8 mouse cellular contexts compared by ENCODE assay signal in genomic region chr5:120605688-120606087, GRCm38 (mm10). TPM values are rescaled to one million over a fixed set of nuclear protein-coding genes. Genes with fewer than 3 reads are reported as not detected.
DNase-seq lines count a peak whose midpoint lies in the region; ATAC-seq and TF ChIP-seq lines count a peak whose summit lies in the region.

No protein-coding gene starts in this region.

- H3K27me3 ChIP-seq in embryonic facial prominence, embryonic 14.5 days (replicated peaks; ENCODE audit: control insufficient read depth, insufficient read depth, low read length), result no peaks in the 10 kb centered on the region
- peaks cover 29% of the 10 kb centered on the region for H3K27me3 ChIP-seq in heart, embryonic 10.5 days (ENCODE audit: insufficient read depth, poor library complexity, severe bottlenecking)
- H3K27me3 ChIP-seq in kidney, embryonic 14.5 days (ENCODE audit: control insufficient read depth, insufficient read depth, low read length), result no peaks in the 10 kb centered on the region
- no peaks in the 10 kb centered on the region for H3K27me3 ChIP-seq in limb, embryonic 15.5 days
- no peaks in the 10 kb centered on the region for H3K27me3 ChIP-seq in midbrain, postnatal 0 days (ENCODE audit: insufficient read depth, low read length)

- no peak overlapping the region for H3K27ac ChIP-seq in embryonic facial prominence, embryonic 14.5 days (replicated peaks; ENCODE audit: low read depth, low read length)
- H3K27ac ChIP-seq in heart, embryonic 10.5 days, result peak overlapping the region; percentile 62
- no peak overlapping the region for H3K27ac ChIP-seq in kidney, embryonic 14.5 days (ENCODE audit: low read depth, low read length)
- no peak overlapping the region for H3K27ac ChIP-seq in limb, embryonic 15.5 days
- peak overlapping the region; percentile 82; the same call in 1 of the 2 replicates for H3K27ac ChIP-seq in midbrain, postnatal 0 days (ENCODE audit: low read depth, low read length)

- TF ChIP-seq CTCF in midbrain, postnatal 0 days (IDR thresholded peaks at IDR 0.05), result peak; percentile 96

- H3K36me3 ChIP-seq in embryonic facial prominence, embryonic 14.5 days (ENCODE audit: control insufficient read depth, insufficient read depth, low read length), result 0 out of 2 replicates have a peak, but pooled peaks cover 2% of the 10 kb centered on the region
- H3K36me3 ChIP-seq in heart, embryonic 10.5 days, result peaks cover 20% of the 10 kb centered on the region
- H3K36me3 ChIP-seq in kidney, embryonic 14.5 days (ENCODE audit: control insufficient read depth, insufficient read depth, low read length), result no peaks in the 10 kb centered on the region; the same call in 1 of the 2 replicates
- peaks cover 16% of the 10 kb centered on the region for H3K36me3 ChIP-seq in limb, embryonic 15.5 days
- 0 out of 2 replicates have a peak, but pooled peaks cover 4% of the 10 kb centered on the region for H3K36me3 ChIP-seq in midbrain, postnatal 0 days (ENCODE audit: insufficient read depth, low read length)

- no peaks in the 10 kb centered on the region; the same call in 1 of the 2 replicates for H3K4me1 ChIP-seq in embryonic facial prominence, embryonic 14.5 days (ENCODE audit: control insufficient read depth, insufficient read depth, low read length)
- peaks cover 19% of the 10 kb centered on the region for H3K4me1 ChIP-seq in heart, embryonic 10.5 days
- H3K4me1 ChIP-seq in kidney, embryonic 14.5 days (ENCODE audit: control insufficient read depth, insufficient read depth, low read length), result peaks cover 7% of the 10 kb centered on the region; the same call in 1 of the 2 replicates
- peaks cover 5% of the 10 kb centered on the region for H3K4me1 ChIP-seq in limb, embryonic 15.5 days
- no peaks in the 10 kb centered on the region for H3K4me1 ChIP-seq in midbrain, postnatal 0 days (ENCODE audit: insufficient read depth, low read length)

- H3K9me3 ChIP-seq in embryonic facial prominence, embryonic 14.5 days (ENCODE audit: control insufficient read depth, low read length), result no peaks in the 10 kb centered on the region
- no peaks in the 10 kb centered on the region for H3K9me3 ChIP-seq in heart, embryonic 10.5 days
- H3K9me3 ChIP-seq in kidney, embryonic 14.5 days (ENCODE audit: control insufficient read depth, low read length), result no peaks in the 10 kb centered on the region
- no peaks in the 10 kb centered on the region for H3K9me3 ChIP-seq in limb, embryonic 15.5 days
- no peaks in the 10 kb centered on the region for H3K9me3 ChIP-seq in midbrain, postnatal 0 days (ENCODE audit: low read length)

- WGBS in embryonic facial prominence, embryonic 14.5 days, result 5% methylated on average over 6 of the region's 8 CpGs
- 2% methylated on average over 8 of the region's 8 CpGs for WGBS in heart, embryonic 10.5 days
- WGBS in kidney, embryonic 14.5 days, result 4% methylated on average over 8 of the region's 8 CpGs
- WGBS in limb, embryonic 15.5 days, result 1% methylated on average over 8 of the region's 8 CpGs
- 1% methylated on average over 8 of the region's 8 CpGs for WGBS in midbrain, postnatal 0 days

- peak; percentile 91 for DNase-seq in A20 (ENCODE audit: low read depth, low spot score)
- DNase-seq in adrenal gland, postnatal 4 days (ENCODE audit: low spot score in 2 of 2), result peak; percentile 79
- peak; percentile 95 for DNase-seq in embryonic facial prominence, embryonic 14.5 days (ENCODE audit: low spot score)
- peak; percentile 93 for DNase-seq in heart, embryonic 10.5 days (ENCODE audit: low spot score)
- peak; percentile 97 for DNase-seq in midbrain, postnatal 0 days (ENCODE audit: low spot score)
- DNase-seq in spleen, postnatal 10 days (ENCODE audit: low spot score in 2 of 2), result peak; percentile 86 to 94

- peak overlapping the region; percentile 53 for H3K9ac ChIP-seq in embryonic facial prominence, embryonic 14.5 days (ENCODE audit: low read depth, low read length)
- 0 out of 2 replicates have a peak overlapping the region, but pooled peaks have one; percentile 45 for H3K9ac ChIP-seq in kidney, embryonic 14.5 days (ENCODE audit: low read depth, low read length)
- no peak overlapping the region for H3K9ac ChIP-seq in limb, embryonic 15.5 days
- peak overlapping the region; percentile 59 for H3K9ac ChIP-seq in midbrain, postnatal 0 days (replicated peaks; ENCODE audit: low read length, poor library complexity, severe bottlenecking)

- peak overlapping the region; percentile 67 for H3K4me2 ChIP-seq in embryonic facial prominence, embryonic 14.5 days (ENCODE audit: low read depth, low read length)
- H3K4me2 ChIP-seq in kidney, embryonic 14.5 days (replicated peaks; ENCODE audit: low read depth, low read length), result peak overlapping the region; percentile 54
- peak overlapping the region; percentile 61 for H3K4me2 ChIP-seq in limb, embryonic 15.5 days
- H3K4me2 ChIP-seq in midbrain, postnatal 0 days (ENCODE audit: low read depth, low read length, poor library complexity, severe bottlenecking), result peak overlapping the region; percentile 64

- H3K4me3 ChIP-seq in embryonic facial prominence, embryonic 14.5 days (ENCODE audit: low read depth, low read length), result peak overlapping the region; percentile 39
- peak overlapping the region; percentile 50 for H3K4me3 ChIP-seq in heart, embryonic 10.5 days
- H3K4me3 ChIP-seq in kidney, embryonic 14.5 days (ENCODE audit: low read length), result peak overlapping the region; percentile 32
- peak overlapping the region; percentile 36 for H3K4me3 ChIP-seq in limb, embryonic 15.5 days
- peak overlapping the region; percentile 34 for H3K4me3 ChIP-seq in midbrain, postnatal 0 days (ENCODE audit: low read depth, low read length)

- ATAC-seq in embryonic facial prominence, embryonic 14.5 days (ENCODE audit: low read depth), result peak; percentile 80
- ATAC-seq in kidney, embryonic 14.5 days (ENCODE audit: low FRiP score, low TSS enrichment), result peak; percentile 76
- ATAC-seq in limb, embryonic 15.5 days (ENCODE audit: insufficient number of reproducible peaks, low FRiP score, low TSS enrichment, low read depth), result no peak
- ATAC-seq in midbrain, postnatal 0 days (ENCODE audit: low FRiP score), result peak; percentile 72

RNA-seq across cellular contexts. Expression of gene Rita1, which starts 6.7 kb away (rescaled TPM):
- 10 to 100 TPM; 11.8 to 13.5 TPM for total RNA-seq in adrenal gland, postnatal 4 days (2021)
- 9.9 and 11.4 TPM in 2 replicates for polyA plus RNA-seq in embryonic facial prominence, embryonic 14.5 days (2014; fragmentation: Nextera tagmentation; extraction: Ambion mirVana)
- 11.0 and 11.2 TPM in 2 replicates for polyA plus RNA-seq in heart, embryonic 10.5 days (2016; fragmentation: Nextera tagmentation; extraction: Ambion mirVana)
- 10.4 and 11.1 TPM in 2 replicates for polyA plus RNA-seq in kidney, embryonic 14.5 days (2014; fragmentation: Nextera tagmentation; extraction: Ambion mirVana)
- polyA plus RNA-seq in limb, embryonic 15.5 days (2015; fragmentation: Nextera tagmentation; extraction: Ambion mirVana), result 13.8 TPM in 2 replicates
- total RNA-seq in midbrain, postnatal 0 days (2014; rRNA removed), result 32.3 and 43.6 TPM in 2 replicates
- polyA plus RNA-seq in midbrain, postnatal 0 days (2015; fragmentation: Nextera tagmentation; extraction: Ambion mirVana), result 31.4 and 33.9 TPM in 2 replicates

RNA-seq across cellular contexts. Expression of gene Ddx54, which starts 6.9 kb away (rescaled TPM):
- 10 to 100 TPM; 47.6 to 51.4 TPM for total RNA-seq in adrenal gland, postnatal 4 days (2021)
- 28.2 and 36.4 TPM in 2 replicates for polyA plus RNA-seq in embryonic facial prominence, embryonic 14.5 days (2014; fragmentation: Nextera tagmentation; extraction: Ambion mirVana)
- 47.1 and 49.4 TPM in 2 replicates for polyA plus RNA-seq in heart, embryonic 10.5 days (2016; fragmentation: Nextera tagmentation; extraction: Ambion mirVana)
- 22.3 and 37.7 TPM in 2 replicates for polyA plus RNA-seq in kidney, embryonic 14.5 days (2014; fragmentation: Nextera tagmentation; extraction: Ambion mirVana)
- 39.4 and 41.7 TPM in 2 replicates for polyA plus RNA-seq in limb, embryonic 15.5 days (2015; fragmentation: Nextera tagmentation; extraction: Ambion mirVana)
- total RNA-seq in midbrain, postnatal 0 days (2014; rRNA removed), result 36.2 and 37.8 TPM in 2 replicates
- polyA plus RNA-seq in midbrain, postnatal 0 days (2015; fragmentation: Nextera tagmentation; extraction: Ambion mirVana), result 31.7 and 32.6 TPM in 2 replicates

RNA-seq across cellular contexts. Expression of gene Iqcd, which starts 16.9 kb away (rescaled TPM):
- total RNA-seq in adrenal gland, postnatal 4 days (2021), result 1 to 10 TPM; 1.2 to 1.5 TPM
- 0.60 and 1.7 TPM in 2 replicates for polyA plus RNA-seq in embryonic facial prominence, embryonic 14.5 days (2014; fragmentation: Nextera tagmentation; extraction: Ambion mirVana)
- polyA plus RNA-seq in heart, embryonic 10.5 days (2016; fragmentation: Nextera tagmentation; extraction: Ambion mirVana), result 0.15 and 0.24 TPM in 2 replicates
- 0.57 and 1.4 TPM in 2 replicates for polyA plus RNA-seq in kidney, embryonic 14.5 days (2014; fragmentation: Nextera tagmentation; extraction: Ambion mirVana)
- polyA plus RNA-seq in limb, embryonic 15.5 days (2015; fragmentation: Nextera tagmentation; extraction: Ambion mirVana), result 0.38 TPM in 2 replicates
- 0.94 and 1.3 TPM in 2 replicates for total RNA-seq in midbrain, postnatal 0 days (2014; rRNA removed)
- 0.86 and 1.5 TPM in 2 replicates for polyA plus RNA-seq in midbrain, postnatal 0 days (2015; fragmentation: Nextera tagmentation; extraction: Ambion mirVana)

RNA-seq across cellular contexts. Expression of gene Tpcn1, which starts 17.2 kb away (rescaled TPM):
- 10 to 100 TPM; 47.5 to 49.5 TPM for total RNA-seq in adrenal gland, postnatal 4 days (2021)
- 24.8 and 26.7 TPM in 2 replicates for polyA plus RNA-seq in embryonic facial prominence, embryonic 14.5 days (2014; fragmentation: Nextera tagmentation; extraction: Ambion mirVana)
- 13.0 and 21.7 TPM in 2 replicates for polyA plus RNA-seq in heart, embryonic 10.5 days (2016; fragmentation: Nextera tagmentation; extraction: Ambion mirVana)
- 33.8 and 37.3 TPM in 2 replicates for polyA plus RNA-seq in kidney, embryonic 14.5 days (2014; fragmentation: Nextera tagmentation; extraction: Ambion mirVana)
- polyA plus RNA-seq in limb, embryonic 15.5 days (2015; fragmentation: Nextera tagmentation; extraction: Ambion mirVana), result 25.4 and 25.8 TPM in 2 replicates
- 11.6 and 25.3 TPM in 2 replicates for total RNA-seq in midbrain, postnatal 0 days (2014; rRNA removed)
- polyA plus RNA-seq in midbrain, postnatal 0 days (2015; fragmentation: Nextera tagmentation; extraction: Ambion mirVana), result 9.3 and 9.4 TPM in 2 replicates

RNA-seq across cellular contexts. Expression of gene Cfap73, which starts 28.3 kb away (rescaled TPM):
- total RNA-seq in adrenal gland, postnatal 4 days (2021), result under 1 TPM; 0.56 to 0.78 TPM
- 1.0 TPM in 1 of 2 replicates, not detected in the other for polyA plus RNA-seq in embryonic facial prominence, embryonic 14.5 days (2014; fragmentation: Nextera tagmentation; extraction: Ambion mirVana)
- 0.39 TPM in 1 of 2 replicates, not detected in the other for polyA plus RNA-seq in heart, embryonic 10.5 days (2016; fragmentation: Nextera tagmentation; extraction: Ambion mirVana)
- not detected in 2 replicates for polyA plus RNA-seq in kidney, embryonic 14.5 days (2014; fragmentation: Nextera tagmentation; extraction: Ambion mirVana)
- not detected in 2 replicates for polyA plus RNA-seq in limb, embryonic 15.5 days (2015; fragmentation: Nextera tagmentation; extraction: Ambion mirVana)
- 0.38 and 0.60 TPM in 2 replicates for total RNA-seq in midbrain, postnatal 0 days (2014; rRNA removed)
- 0.62 and 0.74 TPM in 2 replicates for polyA plus RNA-seq in midbrain, postnatal 0 days (2015; fragmentation: Nextera tagmentation; extraction: Ambion mirVana)

Comparison
In these comparisons a context has a peak if more than half of its experiments do, and no peak if none do; other contexts are left out.
1. H3K27ac ChIP-seq: peak in heart, embryonic 10.5 days (single experiment) and midbrain, postnatal 0 days (single experiment); none in embryonic facial prominence, embryonic 14.5 days (single experiment), kidney, embryonic 14.5 days (single experiment) and limb, embryonic 15.5 days (single experiment).
2. Peak in every context shown above with its lines, with median percentiles within 50 percentile points of each other: DNase-seq, H3K4me2 ChIP-seq and H3K4me3 ChIP-seq.